Mouse (Mus musculus): Measurements from ENCODE around the gene Hoxb1. TPM values are rescaled to one million over a fixed set of nuclear protein-coding genes. Genes with fewer than 3 reads are reported as not detected.

Hoxb1 gene
- not detected for total RNA-seq (2021)
- long read RNA-seq, experiment 1: 0 reads
- long read RNA-seq, experiment 2: 0 reads

DNA sequence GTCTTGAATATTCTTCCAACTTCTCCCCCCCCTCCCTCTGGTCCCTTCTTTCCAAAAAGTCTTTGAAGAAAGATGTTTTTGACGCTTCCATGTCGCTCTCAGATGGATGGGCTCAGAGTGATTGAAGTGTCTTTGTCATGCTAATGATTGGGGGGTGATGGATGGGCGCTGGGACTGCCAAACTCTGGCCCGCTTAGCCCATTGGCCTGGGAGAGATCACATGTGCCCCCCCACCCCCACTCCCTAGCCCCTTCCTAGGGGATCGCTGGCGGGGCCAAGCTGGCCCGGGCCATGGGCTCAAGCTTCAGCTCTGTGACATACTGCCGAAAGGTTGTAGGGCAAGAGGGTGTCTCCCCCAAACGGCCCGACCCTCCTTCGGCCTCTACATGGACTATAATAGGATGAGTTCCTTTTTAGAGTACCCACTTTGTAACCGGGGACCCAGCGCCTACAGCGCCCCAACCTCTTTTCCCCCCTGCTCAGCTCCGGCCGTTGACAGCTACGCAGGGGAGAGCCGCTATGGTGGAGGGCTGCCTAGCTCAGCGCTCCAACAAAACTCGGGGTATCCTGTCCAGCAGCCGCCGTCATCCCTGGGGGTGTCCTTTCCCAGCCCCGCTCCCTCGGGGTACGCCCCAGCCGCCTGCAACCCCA is at the start of gene Hoxb1:
Hoxb1 (plus strand) TSS at position 312 of the 651 bp plus-strand sequence.
- no peak for DNase-seq

DNA sequence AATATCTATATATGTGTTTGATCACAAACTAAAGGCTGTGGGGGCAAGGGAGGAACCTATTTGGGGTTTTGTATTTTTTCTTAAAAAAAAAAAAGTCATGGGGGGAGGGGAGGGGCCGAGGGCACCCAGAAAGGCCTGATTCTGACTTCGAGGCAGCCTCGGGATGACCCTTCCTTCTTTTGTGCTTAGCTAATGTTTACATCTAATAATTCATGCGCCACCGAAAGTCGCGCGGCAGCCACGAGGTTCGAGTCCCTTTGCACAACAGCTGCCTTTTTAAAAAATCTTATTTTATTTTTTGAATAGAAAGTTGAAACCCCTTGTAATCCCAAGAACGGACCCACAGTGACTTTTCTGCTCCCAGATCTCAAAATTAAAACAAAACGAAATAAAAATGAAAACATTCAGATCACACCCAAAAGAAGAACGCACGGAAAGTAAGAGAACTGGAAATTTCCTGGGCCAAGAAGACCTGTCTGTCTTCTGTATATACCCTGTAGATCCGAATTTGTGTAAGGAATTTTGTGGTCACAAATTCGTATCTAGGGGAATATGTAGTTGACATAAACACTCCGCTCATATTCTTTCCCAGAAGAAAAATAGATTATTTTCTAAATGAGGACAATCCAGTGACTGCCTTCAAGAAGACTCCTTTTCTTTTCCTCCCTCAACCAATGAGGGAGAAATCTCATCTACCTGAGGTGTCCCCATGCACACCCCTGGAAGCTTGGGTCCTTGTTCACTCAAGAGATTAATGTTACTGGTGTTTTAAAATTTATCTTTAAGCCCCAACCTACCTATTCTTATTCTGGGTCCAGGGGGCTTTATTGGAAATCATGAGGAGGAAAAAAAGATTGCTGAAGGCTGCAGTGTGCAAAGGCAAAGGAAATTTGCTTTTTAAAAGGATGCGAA is 48.6 kb upstream of the Hoxb1 start:
- DNase-seq: no peak

DNA sequence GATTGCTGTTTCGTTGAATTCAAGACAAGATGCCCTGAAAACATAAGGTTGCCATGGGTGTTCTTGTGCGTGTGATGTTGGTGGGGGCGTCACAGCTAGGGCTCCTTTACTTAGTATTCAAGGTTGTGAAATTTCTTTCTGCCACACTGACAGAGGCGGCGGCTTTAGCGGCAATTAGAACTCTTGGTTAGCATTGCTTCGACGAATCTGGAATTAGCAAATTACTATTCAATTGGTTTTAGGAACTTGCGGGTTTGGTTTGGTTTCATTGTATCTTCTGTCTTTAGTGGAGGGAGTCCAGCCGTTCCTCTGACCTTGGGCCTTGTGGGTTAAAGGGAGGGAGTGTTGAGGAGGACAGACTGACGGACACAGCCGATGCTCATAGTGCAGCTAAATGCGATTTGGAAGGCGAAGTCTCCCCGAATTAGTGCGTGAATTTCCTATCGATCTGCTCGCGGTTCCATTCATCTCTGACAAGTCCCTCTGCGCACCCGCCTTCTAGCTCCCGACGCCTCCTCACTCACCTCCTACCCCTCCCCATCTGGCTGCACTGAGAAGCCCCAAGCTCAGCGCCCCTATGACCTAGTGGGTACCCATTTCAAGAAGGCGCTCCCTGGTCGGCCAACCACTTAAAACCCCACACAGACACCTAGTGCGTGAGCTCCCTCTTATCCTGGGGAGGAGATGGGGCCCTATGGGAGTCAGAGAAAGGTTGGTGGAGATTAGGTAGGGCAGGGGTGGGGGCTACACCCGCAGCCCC is 47.8 kb upstream of the Hoxb1 start, which contains the start of gene Hoxb4:
Hoxb4 (plus strand) TSS at position 660 of the 760 bp plus-strand sequence.
- no peak for DNase-seq

- no peak for DNase-seq
Observed at GRCm38 (mm10) chr11:96318368-96319070, 47.0 kb upstream of the Hoxb1 start.

DNA sequence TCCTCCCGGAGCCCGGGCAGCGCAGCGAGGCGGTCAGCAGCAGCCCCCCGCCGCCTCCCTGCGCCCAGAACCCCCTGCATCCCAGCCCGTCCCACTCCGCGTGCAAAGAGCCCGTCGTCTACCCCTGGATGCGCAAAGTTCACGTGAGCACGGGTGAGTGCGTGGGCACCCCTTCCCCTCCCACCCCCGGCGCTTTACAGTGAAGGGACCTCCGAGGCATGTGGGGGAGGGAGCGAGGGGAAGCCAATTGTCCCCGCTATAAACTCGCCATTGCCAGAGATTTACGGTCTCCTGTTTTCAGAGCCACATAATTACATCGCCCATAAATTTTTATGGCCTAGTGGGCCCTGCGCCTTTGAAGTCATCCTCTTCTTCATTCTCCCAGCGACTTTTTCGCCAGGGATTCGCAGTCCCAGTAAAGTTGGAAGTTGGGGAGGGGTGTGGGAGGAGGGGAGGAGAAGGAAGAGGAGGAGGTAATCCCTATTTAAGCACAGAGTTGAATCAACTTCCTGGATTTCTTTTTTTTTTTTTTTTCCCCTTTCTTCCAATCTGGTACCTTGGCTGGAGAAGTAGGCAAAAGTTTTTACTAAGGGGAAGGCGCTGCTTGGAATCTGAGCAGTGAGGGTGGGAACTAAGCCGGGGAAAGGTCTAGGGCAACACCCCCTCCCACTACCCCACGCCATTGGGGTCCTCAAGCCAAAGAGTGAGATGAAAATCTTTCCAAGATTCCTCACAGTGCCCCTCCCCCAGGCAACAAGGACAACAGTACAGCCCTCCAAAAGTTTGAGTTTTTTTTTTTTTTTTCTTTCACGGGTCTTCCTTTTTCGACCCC is 46.3 kb upstream of the Hoxb1 start:
- no peak for DNase-seq

- no peak for DNase-seq
Observed at GRCm38 (mm10) chr11:96319910-96320309, 45.6 kb upstream of the Hoxb1 start.

DNA sequence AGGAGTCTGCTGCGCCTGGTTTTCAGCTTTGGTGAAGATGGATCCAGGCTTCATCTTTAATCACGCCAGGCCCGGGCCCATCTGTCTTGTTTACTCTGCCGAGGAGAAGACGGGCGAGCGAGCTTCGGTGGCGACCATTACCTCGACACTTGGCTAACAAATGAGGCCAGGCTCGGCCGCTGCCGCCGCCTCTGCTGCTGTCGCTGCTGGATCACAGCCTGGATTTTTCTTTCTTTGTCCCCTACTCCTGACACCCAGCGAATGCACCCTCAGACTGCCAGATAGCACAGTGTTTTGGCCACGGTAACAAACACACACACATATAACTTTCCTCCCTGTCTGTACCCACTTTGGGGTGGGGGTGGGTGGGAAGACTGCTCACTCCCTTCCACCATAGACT is 44.9 kb upstream of the Hoxb1 start:
- DNase-seq: no peak

- DNase-seq: no peak
Observed at GRCm38 (mm10) chr11:96321846-96322245, 43.7 kb upstream of the Hoxb1 start.

GRCm38 (mm10) chr11:96322738-96323137 is 42.8 kb upstream of the Hoxb1 start:
- no peak for DNase-seq

DNA sequence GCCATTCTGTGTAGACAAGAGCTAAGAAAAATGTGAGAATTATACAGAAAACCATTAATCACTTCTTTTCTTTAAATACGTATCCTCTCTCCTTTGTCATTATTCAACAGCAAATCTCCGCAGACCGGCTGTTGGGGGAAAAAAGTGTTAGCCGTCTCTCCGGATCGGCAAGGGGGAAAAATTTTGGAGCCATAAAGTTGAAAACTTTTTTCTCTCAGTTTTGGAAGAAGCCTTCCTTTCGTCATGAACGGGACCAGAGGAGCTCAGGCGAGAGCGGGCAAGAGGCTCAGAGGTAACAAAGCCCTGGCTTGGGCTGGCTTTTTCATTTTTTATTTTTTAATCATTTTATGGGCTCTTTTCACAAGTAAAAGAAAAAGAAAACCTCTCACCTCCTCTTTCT is 42.4 kb upstream of the Hoxb1 start, which contains the start of gene Hoxb3:
Hoxb3 (plus strand) TSS at position 173 of the 400 bp plus-strand sequence.
- no peak for DNase-seq

DNA sequence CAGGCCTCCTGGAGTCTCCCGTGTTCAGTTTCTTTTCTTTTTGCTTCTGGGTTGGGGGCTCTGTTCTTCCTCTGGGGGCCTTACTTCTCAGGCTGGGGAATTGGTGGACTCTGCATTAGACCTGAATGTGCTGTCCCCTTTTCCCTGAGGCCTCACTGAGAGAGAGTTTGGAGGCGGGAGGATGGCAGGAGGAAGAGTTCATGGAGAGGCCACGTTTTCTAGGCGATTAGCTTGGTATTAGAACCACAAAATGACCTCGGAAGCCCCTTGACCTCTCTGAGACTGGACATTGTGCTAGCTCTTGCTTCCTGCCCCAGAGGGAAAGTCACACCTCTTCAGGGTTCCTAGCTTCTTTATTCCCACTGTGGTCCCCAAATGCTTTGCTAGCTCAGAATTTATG is 41.4 kb upstream of the Hoxb1 start:
- no peak for DNase-seq

- no peak for DNase-seq
Observed at GRCm38 (mm10) chr11:96324965-96325364, 40.6 kb upstream of the Hoxb1 start.

- DNase-seq: no peak
Observed at GRCm38 (mm10) chr11:96325747-96326212, 39.8 kb upstream of the Hoxb1 start.

DNA sequence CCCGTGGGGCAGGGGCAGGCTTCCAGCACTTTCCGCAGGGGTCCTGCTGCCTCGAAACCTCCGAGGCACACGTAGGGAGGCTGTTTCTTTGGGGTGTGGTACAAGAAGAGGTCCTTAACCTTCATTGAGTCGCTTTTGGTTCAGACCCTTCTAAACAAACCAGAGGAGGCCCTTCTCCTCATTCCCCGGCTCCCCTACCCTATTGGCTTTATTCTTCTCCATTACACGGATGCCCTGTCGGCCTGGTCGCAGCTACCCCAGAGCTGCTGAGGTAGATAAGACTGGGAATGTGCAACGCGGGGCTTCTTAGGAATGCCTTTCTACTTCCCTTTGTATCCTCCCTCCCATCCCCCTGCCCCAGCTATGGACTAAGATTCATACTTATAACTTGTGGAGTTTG is 38.8 kb upstream of the Hoxb1 start:
- no peak for DNase-seq

DNA sequence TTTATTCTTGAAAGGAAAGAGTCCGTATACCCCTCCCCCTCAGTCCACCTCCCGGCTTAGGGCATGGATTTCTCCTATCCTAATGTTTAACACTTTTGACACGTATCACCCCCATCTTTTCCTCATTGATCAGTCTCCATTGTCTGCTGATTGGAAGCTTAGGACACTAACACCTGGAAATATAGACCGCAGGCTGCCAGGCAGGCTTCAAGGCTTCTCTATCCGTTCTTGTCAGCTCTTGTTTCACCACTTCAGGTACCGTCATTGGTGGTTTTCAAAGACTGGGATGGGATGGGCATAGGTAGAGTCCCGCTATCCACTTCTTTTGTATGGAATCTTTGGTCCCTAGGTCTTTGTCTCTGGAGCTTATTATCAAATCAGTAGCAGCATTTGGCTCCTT is 38.4 kb upstream of the Hoxb1 start:
- DNase-seq: no peak

GRCm38 (mm10) chr11:96327750-96328149 is 37.8 kb upstream of the Hoxb1 start:
- DNase-seq: no peak

- DNase-seq: no peak
Observed at GRCm38 (mm10) chr11:96328605-96329004, 36.9 kb upstream of the Hoxb1 start.

- DNase-seq: no peak
Observed at GRCm38 (mm10) chr11:96332105-96332504, 33.4 kb upstream of the Hoxb1 start.

- no peak for DNase-seq
Observed at GRCm38 (mm10) chr11:96332618-96333032, 32.9 kb upstream of the Hoxb1 start.

DNA sequence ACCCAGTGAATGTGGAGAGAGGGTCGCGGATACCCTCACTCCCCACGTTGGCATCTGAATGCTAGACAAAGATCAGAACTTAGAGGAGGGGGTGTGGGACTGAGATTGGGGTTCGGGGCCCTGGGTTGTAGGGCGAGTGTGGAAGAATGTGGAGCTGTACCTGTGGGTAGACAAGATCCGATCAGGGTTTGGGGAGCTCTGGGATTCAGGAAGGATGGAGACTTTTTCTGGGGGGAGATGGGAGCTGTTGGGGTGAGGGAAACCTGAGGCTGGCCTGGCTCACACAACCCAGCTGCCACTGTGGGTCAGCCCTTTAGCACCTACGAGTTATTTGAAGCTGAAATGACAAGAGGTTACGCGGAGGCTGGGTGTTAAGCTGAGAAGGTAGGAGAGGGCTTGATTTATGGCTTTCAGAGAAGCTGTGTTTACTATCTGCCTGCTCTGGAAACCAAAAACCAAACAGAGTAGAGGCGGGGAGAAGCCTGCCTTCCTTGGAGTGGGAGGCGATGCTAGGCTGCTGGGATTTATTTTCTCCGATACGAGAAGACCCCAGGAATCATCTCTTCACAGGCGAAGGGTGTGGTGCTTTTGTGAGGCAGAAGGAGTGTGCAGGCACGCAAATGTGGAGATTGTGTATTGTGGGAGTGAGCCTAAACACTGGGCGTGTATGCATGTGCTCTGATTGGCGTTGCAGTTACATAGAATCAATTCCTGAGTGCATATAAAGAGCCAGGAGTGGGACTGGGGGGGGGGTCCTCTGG is 32.1 kb upstream of the Hoxb1 start:
- DNase-seq: no peak
